Mouse (Mus musculus) splenic B cell, adult 2 months (primary cell): ENCODE results near the gene Ppp1r1c.

Experiments
- DNase-seq: peaks from one replicate; pipeline ENCODE4 v3.0.0-alpha.2; 2011; ENCODE audit warnings: low read depth, low spot score
- H3K27me3 ChIP-seq: 2 replicates; pipeline ENCODE4 v1.6.1; 2012; ENCODE audit warnings: mild to moderate bottlenecking, low read length, moderate library complexity, mixed read lengths; ENCODE audit not compliant: control insufficient read depth, poor library complexity, insufficient read depth, severe bottlenecking
- H3K36me3 ChIP-seq: 2 replicates; pipeline ENCODE4 v1.6.1; 2012; ENCODE audit warnings: mild to moderate bottlenecking, low read length, moderate library complexity, mixed read lengths; ENCODE audit not compliant: control insufficient read depth, poor library complexity, insufficient read depth, severe bottlenecking

The Ppp1r1c gene

DNA sequence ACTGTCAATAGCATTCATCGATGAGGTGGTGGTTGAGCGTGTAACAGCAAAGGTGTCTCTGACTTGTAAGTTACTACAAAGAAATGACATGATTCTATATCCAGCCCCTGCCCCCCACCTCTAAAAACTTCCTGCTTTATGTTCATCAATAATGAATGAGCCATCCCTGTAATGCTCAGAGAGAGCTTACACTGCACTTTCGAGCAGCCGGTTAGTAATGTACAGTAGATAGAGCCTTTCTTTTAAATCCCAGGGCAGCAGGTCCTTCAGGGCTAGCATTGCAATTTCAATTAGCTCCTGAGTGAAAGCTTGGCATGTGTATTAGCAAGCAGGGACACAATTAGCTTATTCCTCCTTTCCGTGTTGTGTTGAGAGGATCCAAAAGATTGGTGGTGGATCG lies at the start of gene Ppp1r1c:
Gene Ppp1r1c (plus strand): TSS at position 206 of the 400 bp plus-strand sequence.
- no peak for DNase-seq
- 0 out of 2 replicates have a peak, but pooled peaks cover 2% of the 10 kb centered on the region for H3K36me3 ChIP-seq
- no peaks in the 10 kb centered on the region for H3K27me3 ChIP-seq

DNA sequence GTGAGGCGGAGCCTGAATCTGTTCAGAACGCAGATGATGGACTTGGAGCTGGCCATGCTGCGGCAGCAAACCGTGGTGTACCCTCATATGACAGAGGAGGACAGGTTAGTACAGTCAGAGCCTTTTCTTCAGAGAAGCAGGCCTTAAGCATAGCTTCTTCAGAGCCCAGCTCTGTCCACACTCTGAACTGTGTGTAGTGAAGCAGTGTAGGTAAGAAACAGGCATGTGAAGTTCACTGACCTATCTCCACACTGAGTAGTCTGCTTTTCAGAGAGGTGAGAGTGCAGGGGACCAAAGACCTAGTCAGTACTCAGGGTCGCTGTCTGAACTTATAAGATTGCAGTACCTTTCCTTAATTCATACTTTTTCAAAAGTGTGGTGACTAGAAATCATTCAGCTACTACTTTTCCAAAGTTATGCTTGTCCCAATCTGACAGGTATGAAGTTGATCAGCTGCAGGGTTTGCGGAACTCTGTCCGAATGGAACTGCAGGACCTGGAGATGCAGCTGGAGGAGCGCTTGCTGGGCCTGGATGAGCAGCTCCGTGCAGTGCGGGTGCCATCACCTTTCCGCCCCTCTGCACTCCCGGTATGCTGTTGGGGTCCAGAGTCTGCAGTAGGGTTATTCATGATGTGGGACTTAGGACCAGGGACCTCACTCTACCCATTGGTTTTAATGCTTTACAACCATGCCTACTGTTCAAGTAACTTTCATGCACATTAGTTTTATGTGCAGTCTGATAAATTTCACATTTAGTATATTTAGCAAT lies 47.0 kb upstream of the Ppp1r1c start:
- peaks cover 20% of the 10 kb centered on the region for H3K36me3 ChIP-seq

DNA sequence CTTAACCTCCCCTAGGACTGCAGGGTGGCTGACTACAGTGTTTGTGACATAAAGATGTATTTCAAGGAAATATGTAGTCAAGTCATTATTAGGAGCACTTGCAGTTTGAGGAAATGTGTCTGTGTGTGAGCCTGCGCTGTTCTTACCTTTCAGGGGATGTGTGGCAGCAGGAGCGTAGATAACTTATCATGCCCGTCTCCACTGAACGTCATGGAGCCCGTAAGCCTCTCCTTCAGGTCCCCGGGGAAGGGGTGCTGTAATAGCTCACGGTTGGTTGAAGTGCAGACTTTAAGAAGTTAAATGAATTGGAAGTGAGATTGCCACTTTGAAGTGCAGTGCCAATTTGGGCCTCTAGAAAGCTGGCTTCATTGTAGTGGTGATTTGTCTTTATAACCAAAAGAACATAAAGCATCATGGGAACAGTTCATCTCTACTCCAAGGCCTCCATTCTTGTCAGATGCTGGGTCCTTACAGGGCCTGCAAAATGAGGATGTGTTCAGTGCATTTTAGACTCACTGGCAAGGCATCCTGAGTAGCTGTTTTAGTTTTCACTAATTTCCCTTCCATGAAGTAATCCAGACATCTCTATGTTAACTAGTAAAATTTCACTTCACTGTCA lies 46.0 kb upstream of the Ppp1r1c start:
- Histone ChIP-seq H3K27me3 (no peaks in the 10 kb centered on the region; the same call in 1 of the 2 replicates), H3K36me3 (peaks cover 19% of the 10 kb centered on the region)
- DNase-seq, result no peak

More for the DNA sequence above, 47.0 kb upstream of the Ppp1r1c start:
- DNase-seq, result no peak
- H3K27me3 ChIP-seq, result no peaks in the 10 kb centered on the region; the same call in 1 of the 2 replicates

DNA sequence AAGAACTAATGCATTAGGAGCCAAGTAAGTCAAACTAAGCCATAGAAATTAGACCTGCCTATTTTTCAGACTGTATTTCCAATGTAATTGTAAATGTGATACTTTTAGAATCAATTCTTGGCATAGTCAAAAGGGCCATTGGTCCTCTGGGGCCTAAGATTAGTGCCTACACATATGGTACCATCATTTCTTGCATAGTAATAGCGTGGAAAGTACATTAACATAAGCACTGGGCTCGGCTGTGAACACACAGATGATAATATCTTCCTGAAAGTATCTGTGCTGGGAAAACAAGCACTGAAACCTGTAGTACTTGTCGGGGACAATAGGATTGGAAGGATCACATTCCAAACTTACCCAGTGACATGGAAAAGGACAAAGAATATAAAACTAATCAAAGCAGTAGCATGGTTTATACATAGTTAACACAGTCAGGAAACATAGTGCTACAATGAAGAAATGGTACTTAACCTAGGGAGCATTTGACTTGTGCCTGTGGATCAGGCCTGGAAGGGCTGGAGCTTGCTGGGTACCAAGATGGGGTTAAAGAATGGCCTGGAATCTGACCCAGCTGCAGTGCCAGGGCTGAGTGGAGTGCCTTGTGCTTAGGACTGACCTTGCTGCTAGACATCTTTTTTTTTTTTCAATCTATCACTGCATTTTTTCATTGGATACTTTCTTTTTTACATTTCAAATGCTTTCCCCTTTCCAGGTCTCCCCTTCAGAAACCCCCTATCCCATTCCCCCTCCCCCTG lies 42.9 kb upstream of the Ppp1r1c start:
- Histone ChIP-seq H3K27me3 (no peaks in the 10 kb centered on the region), H3K36me3 (0 out of 2 replicates have a peak, but pooled peaks cover 10% of the 10 kb centered on the region)
- DNase-seq, result no peak

DNA sequence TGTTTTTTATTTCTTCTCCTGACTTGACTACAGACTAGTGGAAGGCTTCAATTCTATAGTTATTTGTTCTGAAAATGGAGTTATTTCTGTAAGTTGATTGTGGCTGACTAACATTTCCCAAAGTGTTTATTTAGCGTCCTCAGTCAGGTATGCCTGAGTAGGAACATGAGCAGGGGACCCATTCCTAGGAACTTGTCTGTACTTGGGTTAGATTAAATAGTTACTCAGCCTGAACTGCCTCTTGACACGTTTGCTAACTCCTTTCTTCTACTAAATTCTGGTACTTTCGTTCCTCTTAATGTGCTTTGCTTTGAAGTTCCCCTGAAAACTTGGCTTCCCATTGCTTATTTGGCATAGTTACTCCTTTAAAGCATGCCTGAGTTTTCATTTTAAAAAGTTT lies 42.1 kb upstream of the Ppp1r1c start:
- Histone ChIP-seq H3K36me3 (peaks cover 11% of the 10 kb centered on the region; the same call in 1 of the 2 replicates), H3K27me3 (no peaks in the 10 kb centered on the region)
- no peak for DNase-seq

DNA sequence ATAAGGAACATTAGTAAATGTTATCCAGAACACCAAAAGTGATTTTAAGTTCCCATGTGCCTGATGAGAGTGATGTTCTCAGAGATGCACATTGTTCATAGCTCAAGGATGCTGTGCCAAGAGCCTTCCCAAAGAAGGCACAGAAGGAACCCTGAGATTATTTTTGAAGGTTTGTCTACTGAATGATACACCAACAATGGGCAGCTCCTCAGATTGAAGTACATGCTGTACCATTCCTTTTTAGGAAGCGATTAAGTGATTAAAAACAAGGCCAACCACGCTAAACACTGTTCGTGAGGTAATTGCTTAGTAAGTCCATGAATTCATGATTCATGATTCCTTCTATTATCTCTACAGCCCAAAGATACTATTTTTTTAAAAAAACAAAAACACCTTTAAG lies 32.3 kb upstream of the Ppp1r1c start:
- no peak for DNase-seq
- peaks cover 2% of the 10 kb centered on the region for H3K36me3 ChIP-seq

DNA sequence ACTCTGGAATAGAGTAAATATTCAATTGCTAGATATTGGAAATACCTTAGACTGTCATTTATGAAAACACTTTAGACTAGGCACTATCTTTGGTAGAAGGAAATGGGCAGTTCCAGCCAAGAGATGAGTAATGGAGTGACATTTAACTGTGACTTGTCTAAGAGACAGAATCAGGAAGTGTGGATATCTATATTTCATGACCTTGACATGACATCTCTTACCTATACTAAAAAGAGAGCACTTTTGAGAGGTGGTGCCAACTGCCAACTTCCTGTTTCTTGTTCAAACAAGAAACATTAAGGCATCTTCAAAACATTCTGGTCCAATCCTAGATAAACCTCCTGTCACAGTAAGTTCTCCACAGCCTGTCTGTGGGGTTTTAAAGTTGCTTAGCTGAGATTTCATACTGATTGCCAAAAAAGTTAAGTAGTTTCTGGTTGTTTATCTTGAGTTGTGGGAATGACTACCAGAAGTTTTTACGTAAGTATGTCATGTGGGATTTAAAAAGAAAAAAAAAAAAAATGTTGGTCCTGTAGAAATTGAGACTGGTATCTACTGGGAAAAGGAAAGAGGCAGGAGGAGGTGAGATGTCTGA lies 29.8 kb upstream of the Ppp1r1c start:
- H3K27me3 ChIP-seq, result no peaks in the 10 kb centered on the region
- peak; percentile 12 for DNase-seq
- no peaks in the 10 kb centered on the region; the same call in none of the 2 replicates for H3K36me3 ChIP-seq

More for the DNA sequence above, 32.3 kb upstream of the Ppp1r1c start:
- H3K27me3 ChIP-seq, result no peaks in the 10 kb centered on the region

DNA sequence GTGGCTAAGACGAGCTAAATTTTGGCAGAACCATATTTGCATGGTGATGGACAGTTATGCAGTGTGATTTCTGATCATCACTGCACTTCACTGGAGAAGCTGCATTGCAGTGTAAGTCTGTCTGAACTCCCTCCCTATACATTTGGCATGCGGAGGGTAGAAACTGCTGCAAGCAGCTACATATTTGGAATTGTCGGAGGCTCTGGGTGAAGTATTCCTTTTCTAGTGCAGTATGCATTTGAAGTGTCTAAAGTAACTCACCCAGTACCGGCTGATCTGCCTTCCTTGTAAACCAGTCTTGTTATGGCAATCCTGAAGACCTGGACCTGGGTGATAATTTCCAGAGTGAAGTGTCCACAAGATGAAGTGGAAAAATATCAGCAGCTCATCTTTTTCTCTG lies 25.9 kb upstream of the Ppp1r1c start:
- Histone ChIP-seq H3K36me3 (no peaks in the 10 kb centered on the region; the same call in 1 of the 2 replicates), H3K27me3 (no peaks in the 10 kb centered on the region)
- no peak for DNase-seq

DNA sequence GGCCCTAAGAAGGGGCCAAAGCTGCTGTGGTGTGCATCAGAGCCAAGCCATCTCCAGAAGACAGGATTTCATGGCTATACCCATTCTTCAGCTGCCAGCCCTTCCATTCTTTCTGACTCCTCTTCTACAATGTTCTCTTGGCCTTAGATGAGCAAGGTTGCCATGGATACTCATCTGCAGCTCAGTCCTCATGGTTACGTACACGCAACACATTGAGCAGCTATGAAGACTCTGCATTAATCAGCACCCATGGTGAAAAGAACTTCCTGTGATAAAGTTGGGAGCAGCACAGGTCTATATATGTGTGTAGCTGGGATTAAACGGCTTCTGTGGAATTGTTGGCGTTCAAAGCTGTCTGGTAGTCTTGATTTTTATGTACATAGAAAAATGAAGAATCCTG lies 24.3 kb upstream of the Ppp1r1c start:
- Histone ChIP-seq H3K36me3 (no peaks in the 10 kb centered on the region), H3K27me3 (no peaks in the 10 kb centered on the region)
- no peak for DNase-seq

DNA sequence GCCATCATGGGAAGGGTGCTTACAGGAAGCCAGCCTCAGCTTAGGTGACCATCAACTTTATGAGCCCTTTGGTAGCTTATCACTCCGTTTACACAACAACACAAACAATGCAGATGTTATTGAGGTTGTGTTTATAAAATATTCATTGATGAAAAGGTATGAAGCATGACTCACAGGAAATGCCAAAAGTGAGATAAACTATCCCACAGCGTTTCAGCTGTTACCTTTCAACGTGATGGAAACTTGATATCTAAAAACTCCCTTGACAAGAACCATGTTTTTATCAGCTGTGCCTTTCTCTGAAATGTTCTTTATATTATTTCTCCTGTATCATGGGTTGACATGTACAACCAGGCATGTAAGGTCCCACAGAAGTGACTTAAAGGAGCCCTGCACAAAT lies 16.7 kb upstream of the Ppp1r1c start:
- no peak for DNase-seq
- H3K36me3 ChIP-seq, result no peaks in the 10 kb centered on the region
- no peaks in the 10 kb centered on the region; the same call in none of the 2 replicates for H3K27me3 ChIP-seq

DNA sequence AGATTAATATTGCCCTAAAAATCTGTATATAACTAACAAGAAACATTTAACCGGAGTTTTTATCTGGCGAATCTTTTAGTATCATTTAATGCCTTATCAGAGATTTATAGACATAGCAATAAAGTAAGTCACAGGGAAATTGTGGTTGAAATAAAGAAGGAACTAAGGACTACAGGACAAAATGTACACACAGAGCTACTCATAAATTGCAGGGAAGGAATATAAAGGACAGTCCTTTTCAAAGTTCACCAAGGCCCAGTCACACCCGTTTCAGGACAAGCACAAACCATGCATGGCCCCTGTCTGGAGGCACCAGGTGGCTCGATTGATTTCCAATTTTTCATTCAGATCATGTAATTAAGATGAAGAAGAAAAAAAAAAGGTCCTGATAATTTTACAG lies 12.4 kb upstream of the Ppp1r1c start:
- Histone ChIP-seq H3K27me3 (no peaks in the 10 kb centered on the region; the same call in 1 of the 2 replicates), H3K36me3 (no peaks in the 10 kb centered on the region)
- no peak for DNase-seq

DNA sequence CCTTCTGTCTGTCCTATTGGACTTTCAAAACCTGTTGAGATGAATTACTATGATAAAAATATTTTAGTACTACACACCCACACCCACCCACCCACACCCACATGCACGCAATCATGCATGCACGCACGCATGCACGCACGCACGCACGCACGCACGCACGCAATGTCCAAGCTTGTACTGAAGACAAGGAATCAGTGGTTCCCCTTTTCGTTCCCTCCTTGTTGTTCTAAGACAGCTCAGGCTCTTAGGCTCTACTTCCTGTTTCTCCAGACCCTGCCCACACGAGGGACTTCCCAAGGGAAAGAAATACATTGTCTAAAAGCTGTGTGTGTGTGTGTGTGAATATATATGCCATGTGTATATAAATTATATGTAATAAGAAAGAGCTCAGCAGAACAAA lies 11.6 kb upstream of the Ppp1r1c start:
- H3K36me3 ChIP-seq, result no peaks in the 10 kb centered on the region
- H3K27me3 ChIP-seq, result no peaks in the 10 kb centered on the region
- peak; percentile 80 for DNase-seq

DNA sequence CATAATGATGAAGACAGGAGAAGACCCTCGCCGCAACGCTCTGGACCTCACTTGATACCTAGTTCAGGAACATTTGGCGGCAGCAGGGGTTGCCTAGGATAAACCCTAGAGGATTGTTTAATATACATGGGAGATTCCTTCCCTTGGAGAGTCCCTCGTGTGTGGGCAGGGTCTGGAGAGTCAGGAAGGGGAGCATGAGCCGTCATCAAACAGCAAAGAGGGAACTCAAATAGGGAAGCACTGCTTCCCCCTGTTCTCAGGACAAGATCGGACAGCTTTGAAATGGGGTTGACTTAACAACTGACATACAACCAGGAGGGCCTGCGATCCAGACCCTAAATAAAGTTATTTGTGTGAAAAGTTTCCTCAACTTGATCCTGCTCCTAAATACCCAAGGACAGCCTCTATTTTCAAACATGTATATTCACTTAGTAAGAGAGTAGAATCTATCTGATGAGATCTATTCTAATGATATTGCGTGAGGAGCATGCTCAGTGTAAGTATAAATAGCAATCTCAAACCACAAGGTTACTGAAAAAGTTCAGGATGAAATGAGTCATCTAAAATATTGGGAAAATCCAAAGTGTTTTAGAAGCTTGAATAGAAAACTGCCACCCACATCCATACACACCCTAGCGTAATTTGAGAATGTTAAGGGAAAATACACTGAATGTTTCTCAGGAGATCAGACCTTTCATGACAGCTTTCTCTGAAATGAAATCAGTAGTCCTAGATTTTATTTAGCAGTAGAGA lies 10.9 kb upstream of the Ppp1r1c start:
- Histone ChIP-seq H3K27me3 (no peaks in the 10 kb centered on the region), H3K36me3 (no peaks in the 10 kb centered on the region)
- DNase-seq, result peak; percentile 31

DNA sequence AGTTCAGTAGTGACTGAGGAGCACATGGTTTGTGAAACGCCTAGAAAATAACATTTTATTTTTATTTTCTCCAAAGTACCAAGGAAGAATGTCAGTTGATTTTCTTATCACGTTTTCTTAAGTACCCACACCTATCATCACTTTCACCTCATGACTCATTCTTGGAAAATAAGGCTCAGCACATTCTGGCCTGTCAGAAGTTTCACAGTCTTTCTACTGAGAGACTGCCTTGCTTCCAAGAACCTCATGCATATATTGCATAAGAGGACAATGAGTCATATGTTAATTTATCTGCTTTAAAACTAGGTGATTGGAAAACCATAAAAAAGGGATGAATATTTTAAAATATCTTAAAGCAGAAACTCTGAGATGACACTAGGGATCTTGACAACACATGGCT lies 9.4 kb upstream of the Ppp1r1c start:
- no peaks in the 10 kb centered on the region for H3K36me3 ChIP-seq
- H3K27me3 ChIP-seq, result no peaks in the 10 kb centered on the region
- DNase-seq, result no peak
